Mouse (Mus musculus) olfactory bulb, adult 2 months (tissue): ENCODE measurements around the gene Polr1c.

Experiments used
- CTCF ChIP-seq: fragments of 200-500 bp; IDR thresholded peaks from 2 replicates; pipeline ENCODE4 v1.5.1; 2012; ENCODE audit warnings: low read depth, mild to moderate bottlenecking, low read length, moderate library complexity; ENCODE audit not compliant: insufficient read depth
- POLR2A ChIP-seq: fragments of 200-500 bp; IDR thresholded peaks from 2 replicates; pipeline ENCODE4 v1.6.1; 2012; ENCODE audit warnings: mild to moderate bottlenecking, low read depth, low read length, moderate library complexity; ENCODE audit not compliant: insufficient read depth

DNA sequence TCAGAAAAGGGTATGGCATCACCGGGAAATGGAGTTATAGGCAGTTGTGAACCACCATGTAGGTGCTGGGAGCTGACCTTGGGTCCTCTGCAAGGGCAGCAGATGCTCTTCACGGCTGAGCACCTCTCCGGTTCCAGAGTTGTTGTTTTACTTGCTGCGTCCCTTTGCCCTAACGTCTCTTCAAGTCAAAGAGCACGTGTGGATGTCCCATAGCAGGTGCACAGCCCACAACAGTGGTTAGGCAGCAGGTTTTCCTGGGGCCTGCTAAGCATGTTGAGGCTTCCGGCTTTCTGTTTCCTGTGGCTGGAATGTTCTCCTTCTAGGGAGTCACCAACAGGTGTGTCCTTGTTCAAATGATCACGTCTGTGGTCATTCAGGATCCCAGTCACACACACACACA, 36.1 kb upstream of the Polr1c start:
- TF ChIP-seq CTCF (no peak), POLR2A (no peak)
